In the genomic region with DNA sequence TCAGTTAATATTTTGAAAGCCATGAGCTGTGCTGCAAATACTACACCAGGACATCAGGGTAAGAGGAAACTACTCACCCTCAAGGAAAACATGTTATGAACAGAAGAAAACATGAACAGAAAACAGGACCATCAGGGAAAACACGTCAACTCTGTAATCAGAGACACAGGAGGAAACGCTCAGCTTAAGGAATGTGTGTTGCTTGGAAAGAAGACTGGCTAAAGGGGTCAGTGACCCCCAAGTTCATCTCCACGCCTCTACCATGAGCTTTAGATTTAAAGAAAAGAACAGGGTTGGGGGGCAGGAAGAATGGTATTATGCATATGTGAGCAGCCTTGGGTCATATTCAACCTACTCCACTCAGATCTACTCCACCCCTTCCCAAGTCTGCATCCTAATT, we compare ENCODE assay signal across 10 mouse cellular contexts.
DNase-seq lines count a peak whose midpoint lies in the region; ATAC-seq lines count a peak whose summit lies in the region.
"Had no signal": no experiment of that assay in that cellular context is flagged by ENCODE, and none has a peak within 500 bp of the region (broad histone marks: within the 10 kb centered on the region; RNA-seq: fewer than 3 reads in every experiment).

No protein-coding gene starts in this region.

- ATAC-seq in heart, embryonic 11.5 days (replicated peaks; ENCODE audit: insufficient number of reproducible peaks, low FRiP score, low TSS enrichment), result no peak
- no peak for ATAC-seq in kidney, embryonic 14.5 days (ENCODE audit: low FRiP score, low TSS enrichment)
- ATAC-seq in embryonic facial prominence, embryonic 11.5 days (replicated peaks; ENCODE audit: insufficient number of reproducible peaks, low FRiP score, low TSS enrichment, low read depth), result no peak
- ATAC-seq in hindbrain, embryonic 14.5 days (ENCODE audit: low FRiP score), result no peak

- H3K9me3 ChIP-seq in heart, embryonic 11.5 days (replicated peaks; ENCODE audit: control insufficient read depth, low read length), result no peaks in the 10 kb centered on the region
- H3K9me3 ChIP-seq in kidney, embryonic 14.5 days (ENCODE audit: control insufficient read depth, low read length), result no peaks in the 10 kb centered on the region
- no peaks in the 10 kb centered on the region for H3K9me3 ChIP-seq in embryonic facial prominence, embryonic 11.5 days (replicated peaks; ENCODE audit: control insufficient read depth, low read length)
- H3K9me3 ChIP-seq in hindbrain, embryonic 14.5 days (ENCODE audit: control insufficient read depth, low read length), result no peaks in the 10 kb centered on the region

- H3K27me3 ChIP-seq in heart, embryonic 11.5 days (ENCODE audit: control insufficient read depth, insufficient read depth, low read length), result no peaks in the 10 kb centered on the region
- no peaks in the 10 kb centered on the region for H3K27me3 ChIP-seq in kidney, embryonic 14.5 days (ENCODE audit: control insufficient read depth, insufficient read depth, low read length)
- H3K27me3 ChIP-seq in embryonic facial prominence, embryonic 11.5 days (ENCODE audit: control insufficient read depth, insufficient read depth, low read length), result no peaks in the 10 kb centered on the region
- H3K27me3 ChIP-seq in hindbrain, embryonic 14.5 days (ENCODE audit: control insufficient read depth, insufficient read depth, low read length), result no peaks in the 10 kb centered on the region

- DNase-seq in heart, adult 9 months (ENCODE audit: low spot score in 2 of 2), result no peak
- DNase-seq in kidney, postnatal 4 days, result no peak
- no peak for DNase-seq in embryonic facial prominence, embryonic 11.5 days (ENCODE audit: low spot score)
- no peak for DNase-seq in hindbrain, embryonic 14.5 days (ENCODE audit: low spot score)
- DNase-seq in spleen, adult 12 weeks (ENCODE audit: low spot score), result no peak
- no peak for DNase-seq in thymus, postnatal 36 days
- DNase-seq: cerebellum, adult 18-20 months; lung, adult 18-20 months had no signal

- peaks cover 18% of the 10 kb centered on the region; the same call in 1 of the 2 replicates for H3K4me1 ChIP-seq in heart, embryonic 11.5 days (ENCODE audit: control insufficient read depth, insufficient read depth, low read length)
- peaks cover 33% of the 10 kb centered on the region for H3K4me1 ChIP-seq in kidney, embryonic 14.5 days (ENCODE audit: control insufficient read depth, insufficient read depth, low read length)
- peaks cover 5% of the 10 kb centered on the region for H3K4me1 ChIP-seq in embryonic facial prominence, embryonic 11.5 days (ENCODE audit: control insufficient read depth, insufficient read depth, low read length)
- peaks cover 25% of the 10 kb centered on the region for H3K4me1 ChIP-seq in hindbrain, embryonic 14.5 days (replicated peaks; ENCODE audit: control insufficient read depth, insufficient read depth, low read length)

- peak overlapping the region; percentile 71 for H3K27ac ChIP-seq in heart, embryonic 11.5 days (ENCODE audit: low read depth, low read length)
- H3K27ac ChIP-seq in kidney, embryonic 14.5 days (ENCODE audit: low read depth, low read length), result peak overlapping the region; percentile 11; the same call in 1 of the 2 replicates
- H3K27ac ChIP-seq in embryonic facial prominence, embryonic 11.5 days (replicated peaks; ENCODE audit: low read depth, low read length), result peak overlapping the region; percentile 23; the same call in 1 of the 2 replicates
- H3K27ac ChIP-seq in hindbrain, embryonic 14.5 days, result 0 out of 2 replicates have a peak overlapping the region, but pooled peaks have one; percentile 35

- no peak overlapping the region for H3K4me3 ChIP-seq in heart, embryonic 11.5 days (ENCODE audit: low read depth, low read length)
- H3K4me3 ChIP-seq in kidney, embryonic 14.5 days (ENCODE audit: low read length), result no peak overlapping the region
- H3K4me3 ChIP-seq in embryonic facial prominence, embryonic 11.5 days (ENCODE audit: low read depth, low read length), result no peak overlapping the region
- no peak overlapping the region for H3K4me3 ChIP-seq in hindbrain, embryonic 14.5 days (replicated peaks; ENCODE audit: low read length)

- 47% methylated on average over 3 of the region's 3 CpGs for WGBS in heart, embryonic 11.5 days (ENCODE audit: insufficient replicate concordance)
- 2% methylated on average over 3 of the region's 3 CpGs for WGBS in kidney, embryonic 14.5 days
- WGBS in embryonic facial prominence, embryonic 11.5 days, result 8% methylated on average over 3 of the region's 3 CpGs
- 32% methylated on average over 3 of the region's 3 CpGs for WGBS in hindbrain, embryonic 14.5 days

- H3K36me3 ChIP-seq in heart, embryonic 11.5 days (ENCODE audit: control insufficient read depth, insufficient read depth, low read length), result no peaks in the 10 kb centered on the region
- no peaks in the 10 kb centered on the region for H3K36me3 ChIP-seq in kidney, embryonic 14.5 days (ENCODE audit: control insufficient read depth, insufficient read depth, low read length)
- no peaks in the 10 kb centered on the region for H3K36me3 ChIP-seq in embryonic facial prominence, embryonic 11.5 days (replicated peaks; ENCODE audit: control insufficient read depth, insufficient read depth, low read depth, low read length)
- no peaks in the 10 kb centered on the region for H3K36me3 ChIP-seq in hindbrain, embryonic 14.5 days (replicated peaks; ENCODE audit: control insufficient read depth, insufficient read depth)

- H3K4me2 ChIP-seq in heart, embryonic 11.5 days, result peak overlapping the region; percentile 22
- peak overlapping the region; percentile 3; the same call in 1 of the 2 replicates for H3K4me2 ChIP-seq in kidney, embryonic 14.5 days (replicated peaks; ENCODE audit: low read depth, low read length)
- no peak overlapping the region for H3K4me2 ChIP-seq in embryonic facial prominence, embryonic 11.5 days (ENCODE audit: low read depth, low read length)
- no peak overlapping the region; the same call in 1 of the 2 replicates for H3K4me2 ChIP-seq in hindbrain, embryonic 14.5 days (replicated peaks)

- no peak overlapping the region for H3K9ac ChIP-seq in heart, embryonic 11.5 days (ENCODE audit: low read depth, low read length)
- no peak overlapping the region for H3K9ac ChIP-seq in kidney, embryonic 14.5 days (ENCODE audit: low read depth, low read length)
- no peak overlapping the region for H3K9ac ChIP-seq in embryonic facial prominence, embryonic 11.5 days (replicated peaks; ENCODE audit: low read length)
- no peak overlapping the region for H3K9ac ChIP-seq in hindbrain, embryonic 14.5 days

Comparison
In these comparisons a context has a peak if more than half of its experiments do, and no peak if none do; other contexts are left out.
1. H3K27ac ChIP-seq: peak in every context shown above with its lines; median percentile 71 in heart, embryonic 11.5 days; 35 in hindbrain, embryonic 14.5 days; 23 in embryonic facial prominence, embryonic 11.5 days; 11 in kidney, embryonic 14.5 days.
2. H3K4me2 ChIP-seq: peak in heart, embryonic 11.5 days (single experiment) and kidney, embryonic 14.5 days (single experiment); none in embryonic facial prominence, embryonic 11.5 days (single experiment) and hindbrain, embryonic 14.5 days (single experiment).